Mouse (Mus musculus) brain, embryonic 14.5 days (tissue): ENCODE results near the gene Thoc5.

Experiments
- CTCF ChIP-seq: fragments of 200-500 bp; IDR thresholded peaks from 2 replicates; pipeline ENCODE4 v1.5.1; 2012; ENCODE audit warnings: inconsistent platforms, mild to moderate bottlenecking, moderate library complexity, borderline replicate concordance; ENCODE audit not compliant: insufficient read depth, insufficient read length; ENCODE audit errors: extremely low read depth
- POLR2A ChIP-seq: fragments of 200-500 bp; IDR thresholded peaks from 2 replicates; pipeline ENCODE4 v1.6.1; 2012; ENCODE audit warnings: mild to moderate bottlenecking, inconsistent platforms, borderline replicate concordance; ENCODE audit not compliant: poor library complexity, insufficient read depth, insufficient read length, severe bottlenecking; ENCODE audit errors: extremely low read depth

- TF ChIP-seq POLR2A, result no peak
- TF ChIP-seq CTCF, result no peak
Measured at GRCm38 (mm10) chr11:4874551-4874950, 20.6 kb upstream of the Thoc5 start.
